Mouse (Mus musculus) megakaryocyte, adult 5-6 weeks (primary cell): ENCODE measurements at regions not wholly inside any gene's neighbourhood (a gene's known extent, or its start where the extent isn't known, plus 50 kb on each side); places are given as distances from the start of the nearest gene placed in this dataset.
A peak's percentile ranks its signal among the peaks of the same experiment; 100 is the strongest.

Source experiments
- ATAC-seq: 2 replicates; pipeline ENCODE4 v1.8.0; 2016; ENCODE audit warnings: mild to moderate bottlenecking, inconsistent platforms; ENCODE audit not compliant: poor library complexity, severe bottlenecking

DNA sequence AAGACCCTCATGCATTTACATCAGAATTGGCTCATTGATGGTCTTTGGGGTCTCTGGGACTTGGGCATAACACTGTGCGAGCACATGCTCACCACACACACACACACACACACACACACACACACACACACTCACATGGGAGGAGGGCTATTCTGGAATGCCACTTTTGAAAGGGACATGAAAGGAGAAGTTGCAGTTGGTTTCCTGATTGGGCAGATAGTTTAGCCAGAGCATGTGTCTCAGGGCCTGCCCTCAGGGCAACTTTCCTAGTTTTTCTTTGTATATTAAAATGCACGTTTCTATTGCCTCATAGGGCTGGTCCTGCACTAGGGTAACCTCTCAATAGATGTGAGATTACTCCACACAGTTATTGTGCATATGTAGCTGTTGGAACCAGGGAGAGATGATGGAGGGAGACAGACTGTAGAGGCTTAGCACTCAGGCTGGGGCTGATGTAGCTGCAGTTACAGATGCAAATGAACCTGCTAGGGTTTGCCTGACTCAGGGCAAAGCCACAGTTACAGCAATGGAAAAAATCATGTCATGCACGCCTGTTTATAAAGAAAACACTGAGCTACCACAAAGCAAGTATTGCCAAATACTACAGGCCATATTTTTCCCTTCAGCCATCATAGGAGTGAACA lies 115.3 kb upstream of the Arhgap28 start:
- ATAC-seq = peak; percentile 71

DNA sequence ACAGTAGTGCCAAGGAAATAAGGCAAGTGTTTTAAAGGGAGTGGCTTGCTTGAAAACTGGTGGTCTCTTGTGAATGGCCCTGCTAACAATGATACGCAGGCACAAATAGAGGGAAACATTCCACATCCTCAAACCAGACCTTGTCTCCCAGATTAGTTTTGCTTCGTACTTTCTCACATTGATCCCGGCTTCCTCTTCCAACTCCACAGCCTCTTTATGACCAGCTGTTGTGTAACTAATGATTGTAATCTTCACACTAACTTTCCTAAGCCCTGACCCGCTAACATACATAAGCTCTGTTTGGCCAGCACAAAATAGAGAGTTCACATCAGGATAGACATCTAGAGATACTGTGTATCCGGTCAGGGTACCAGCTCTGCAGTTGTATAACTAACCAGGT lies 116.3 kb upstream of the Arhgap28 start:
- ATAC-seq = peak; percentile 15; the same call in 1 of the 2 replicates

DNA sequence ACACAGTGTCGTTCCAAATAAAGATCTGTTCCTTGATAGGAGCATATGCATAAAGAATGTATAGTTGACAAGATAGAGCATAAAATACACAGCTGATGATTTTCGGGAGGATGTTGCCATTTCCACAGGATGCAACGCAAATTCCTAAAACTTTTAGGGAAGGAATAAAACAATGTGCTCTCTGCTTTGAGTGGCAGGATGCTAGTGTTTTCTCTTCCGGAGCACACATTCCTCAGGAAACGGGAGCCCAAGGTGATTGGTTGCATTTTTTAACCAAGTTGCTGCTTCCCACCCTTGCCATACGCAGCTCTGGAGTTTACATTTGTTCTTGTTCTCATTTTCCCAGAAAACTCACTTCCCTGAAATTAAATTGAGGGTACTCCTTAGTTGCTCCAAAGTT lies 116.8 kb upstream of the Arhgap28 start:
- ATAC-seq = no peak

DNA sequence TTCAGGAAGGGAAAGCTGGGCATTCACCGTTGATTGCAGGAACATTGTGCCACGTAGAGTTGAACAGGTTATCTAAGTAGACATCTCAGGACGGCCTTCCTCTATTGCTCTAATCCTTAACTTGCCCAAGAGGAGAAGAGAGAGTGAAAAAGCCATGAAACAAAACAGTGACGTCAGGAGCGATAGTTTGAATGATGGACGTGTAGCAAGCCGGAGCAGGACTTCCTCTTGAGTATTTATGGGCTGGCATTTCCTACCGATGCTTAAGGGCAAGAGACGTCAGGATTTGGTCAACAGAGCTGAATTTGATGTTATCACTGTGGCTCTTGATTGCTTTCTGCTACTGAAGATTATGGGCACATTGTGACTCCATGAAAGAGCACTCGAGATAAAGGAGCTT lies 130.5 kb upstream of the Arhgap28 start:
- ATAC-seq = peak; percentile 77

DNA sequence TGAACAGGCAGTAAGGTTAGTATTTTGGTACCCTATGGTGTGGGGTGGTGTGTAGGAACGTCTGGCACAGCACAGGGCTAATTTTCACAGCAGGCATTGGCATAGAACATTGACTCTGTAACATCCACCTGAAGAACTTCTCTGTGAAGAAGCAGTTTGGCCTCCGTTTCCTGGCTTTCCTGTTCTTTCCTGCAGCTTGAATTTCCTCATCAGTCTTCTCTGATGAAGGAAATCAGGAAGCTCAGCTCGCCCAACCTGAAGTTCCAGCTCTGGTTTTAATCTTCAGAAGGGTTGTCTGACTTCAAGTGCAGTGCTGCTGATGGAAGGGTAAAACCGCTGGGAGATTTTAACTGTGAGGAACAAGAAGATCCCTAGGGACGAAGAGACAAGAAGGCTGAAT lies 131.5 kb upstream of the Arhgap28 start:
- ATAC-seq = no peak

DNA sequence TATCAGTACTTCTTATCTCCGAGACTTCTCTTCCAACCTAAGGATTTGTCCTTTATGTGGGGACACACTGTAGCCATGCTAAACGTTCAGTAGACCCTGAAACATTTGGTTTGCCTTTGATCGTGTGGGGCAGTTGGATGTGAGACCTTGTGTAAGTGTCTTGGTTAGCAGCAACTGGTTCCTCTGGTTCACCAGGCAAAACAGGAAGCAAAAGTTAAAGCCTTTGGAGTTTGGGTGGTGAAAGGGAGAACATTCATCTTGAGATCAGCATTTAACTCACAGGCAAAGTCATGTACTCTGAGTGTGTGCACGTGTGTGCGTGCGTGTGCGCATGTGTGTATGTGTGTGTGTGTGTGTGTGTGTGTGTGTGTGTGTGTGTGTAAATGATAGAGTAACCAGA lies 130.3 kb upstream of the L3mbtl4 start:
- peak; percentile 88 for ATAC-seq

DNA sequence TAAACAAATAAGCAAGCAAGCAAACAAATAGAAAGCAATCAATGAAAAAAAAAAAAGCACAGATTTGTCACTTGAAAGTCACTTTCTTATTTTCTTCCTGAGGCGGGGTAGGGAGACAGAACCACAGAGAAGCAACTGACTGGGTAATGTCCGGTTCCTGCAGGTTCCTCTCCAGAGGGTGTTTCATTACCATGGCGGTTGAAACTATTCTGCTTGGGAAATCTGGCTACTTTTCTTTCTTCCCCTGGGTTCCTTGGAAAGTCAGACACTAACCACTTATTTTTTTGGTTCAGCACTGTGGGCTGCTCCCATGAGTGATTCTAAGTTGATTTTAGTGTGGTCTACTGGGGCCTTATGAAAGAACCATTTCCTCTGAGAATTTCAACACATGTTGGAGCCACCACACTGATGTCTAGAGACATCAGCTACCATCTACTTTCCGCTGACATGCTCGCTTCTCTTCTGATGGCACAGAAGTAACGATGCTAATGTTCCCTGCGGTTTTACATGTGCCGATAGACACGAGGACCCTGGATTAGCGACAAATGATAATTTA lies 124.3 kb upstream of the L3mbtl4 start:
- peak; percentile 83 for ATAC-seq

DNA sequence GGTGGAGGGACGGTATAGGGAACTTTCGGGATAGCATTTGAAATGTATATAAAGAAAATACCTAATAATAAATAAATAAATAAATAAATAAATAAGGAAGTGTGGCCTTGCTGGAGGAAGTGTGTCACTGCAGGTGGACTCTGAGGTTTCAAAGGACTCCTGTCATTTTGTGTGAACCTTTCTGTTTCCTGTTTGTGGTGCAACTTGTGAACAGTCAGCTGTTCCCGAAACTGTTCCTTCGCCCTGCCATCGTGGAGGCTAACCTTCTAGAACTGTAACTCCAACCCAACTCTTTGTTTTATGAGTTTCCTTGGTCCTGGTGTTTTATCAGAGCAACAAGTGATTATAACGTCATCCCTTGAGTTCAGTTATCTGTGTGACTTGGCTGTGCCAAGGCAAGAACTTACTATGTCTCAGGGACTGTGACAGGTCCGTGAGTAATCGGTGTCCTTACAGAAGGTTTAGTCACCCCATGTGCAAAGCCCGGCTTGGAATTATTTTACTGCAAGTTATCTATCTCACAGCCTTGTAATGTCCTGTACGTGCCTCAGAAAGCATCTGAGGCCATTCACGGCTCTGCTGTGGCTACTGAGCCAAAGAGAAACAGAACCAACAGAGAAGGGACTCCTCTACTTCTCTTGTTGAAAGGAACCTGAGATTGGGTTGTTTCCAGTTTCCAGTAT lies 121.0 kb upstream of the L3mbtl4 start:
- ATAC-seq = peak; percentile 68

DNA sequence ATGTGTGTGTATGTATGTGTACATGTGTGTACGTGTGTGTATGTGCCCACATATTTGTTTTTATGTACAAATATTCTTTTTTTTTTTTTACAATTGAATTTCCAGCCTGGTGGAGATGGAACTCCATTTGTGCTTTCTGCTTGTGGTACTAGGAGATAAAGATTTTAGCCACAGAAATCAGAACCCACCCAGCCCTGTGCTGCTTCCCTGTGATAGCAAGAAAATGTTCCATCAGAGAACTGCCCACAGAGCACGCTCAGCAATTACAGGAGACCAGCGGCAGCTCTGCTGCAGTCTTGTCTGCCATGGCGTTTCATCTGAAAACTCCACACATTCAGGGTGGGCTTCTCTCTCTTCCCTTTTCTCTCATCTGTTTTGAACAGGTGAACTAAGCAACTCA lies 118.7 kb upstream of the L3mbtl4 start:
- no peak for ATAC-seq

DNA sequence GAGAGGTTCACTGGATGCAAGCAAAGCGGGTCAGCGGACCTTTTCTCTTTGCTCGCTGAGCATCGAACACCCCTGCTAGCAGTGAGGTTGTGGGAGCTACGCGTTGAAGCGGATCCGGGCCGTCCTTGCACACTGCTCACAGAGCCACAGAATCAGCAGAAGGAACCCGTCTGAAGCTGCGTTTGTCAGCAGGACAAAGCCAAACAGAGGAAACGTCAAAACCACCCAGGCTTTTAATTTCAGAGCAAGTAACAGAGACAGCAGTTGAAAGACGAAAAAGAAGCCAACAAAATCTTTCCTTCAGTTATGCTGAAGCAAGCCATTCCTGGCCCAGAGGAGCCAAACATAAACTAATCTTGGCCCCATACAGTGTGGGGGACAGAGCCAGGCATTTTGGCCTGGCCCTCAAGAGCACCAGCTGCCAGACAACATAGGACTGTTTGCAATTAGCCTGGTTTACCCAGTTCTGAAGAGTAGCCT lies 115.4 kb upstream of the L3mbtl4 start:
- no peak for ATAC-seq

DNA sequence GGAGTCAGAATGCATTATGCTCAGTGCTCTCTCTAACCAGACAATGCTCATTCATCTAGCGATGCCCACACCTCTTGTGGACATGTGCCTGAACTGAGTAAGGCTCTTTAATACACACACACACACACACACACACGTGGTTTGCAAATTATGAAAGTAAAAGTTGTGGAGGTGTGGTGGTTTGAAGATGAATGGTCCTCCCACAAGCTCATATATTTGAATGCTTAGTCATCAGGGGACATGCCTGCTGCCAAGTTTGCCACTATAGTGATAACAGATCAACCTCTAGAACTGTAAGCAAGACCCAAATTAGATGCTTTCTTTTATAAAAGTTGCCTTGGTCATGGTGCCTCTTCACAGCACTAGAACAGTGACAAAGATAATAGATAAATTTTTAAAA lies 112.5 kb upstream of the L3mbtl4 start:
- no peak for ATAC-seq

DNA sequence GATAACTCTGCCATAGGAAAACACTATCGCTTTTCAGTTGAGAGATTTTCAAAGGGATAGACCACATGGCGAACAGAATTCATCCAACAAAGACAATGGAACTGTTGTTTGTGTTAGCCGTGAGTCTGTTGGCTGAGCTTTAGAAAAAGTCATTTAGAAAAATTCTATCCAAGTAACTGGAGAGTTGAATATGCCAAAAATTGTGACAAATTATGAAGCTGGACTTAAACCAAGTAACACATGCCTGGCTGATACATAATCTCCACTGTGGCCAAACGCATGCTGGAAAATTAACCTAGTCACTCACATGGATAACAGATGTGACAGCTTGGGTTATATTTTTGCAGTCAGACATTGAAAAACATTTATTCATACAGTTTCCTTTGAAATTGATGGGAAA lies 110.1 kb upstream of the L3mbtl4 start:
- ATAC-seq = no peak

DNA sequence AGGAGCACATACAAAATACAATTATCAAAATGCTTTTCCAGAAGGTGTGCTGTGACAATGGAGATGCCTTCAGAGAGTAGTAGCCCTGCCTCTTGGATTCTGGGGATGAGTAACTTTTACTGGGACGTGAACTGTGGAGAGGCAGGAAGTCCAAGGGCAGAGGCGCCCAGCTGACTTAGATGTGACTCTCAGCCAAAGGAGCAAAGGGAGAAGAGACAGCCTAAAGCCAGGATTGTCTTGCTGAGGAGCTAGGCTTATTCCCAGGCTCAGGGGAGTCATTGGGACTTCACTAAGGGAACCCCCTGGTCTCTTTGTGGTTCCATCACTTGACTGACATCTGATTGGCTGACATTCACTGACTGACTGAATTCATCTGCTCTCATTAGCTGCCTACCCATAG lies 108.9 kb upstream of the L3mbtl4 start:
- ATAC-seq = no peak

DNA sequence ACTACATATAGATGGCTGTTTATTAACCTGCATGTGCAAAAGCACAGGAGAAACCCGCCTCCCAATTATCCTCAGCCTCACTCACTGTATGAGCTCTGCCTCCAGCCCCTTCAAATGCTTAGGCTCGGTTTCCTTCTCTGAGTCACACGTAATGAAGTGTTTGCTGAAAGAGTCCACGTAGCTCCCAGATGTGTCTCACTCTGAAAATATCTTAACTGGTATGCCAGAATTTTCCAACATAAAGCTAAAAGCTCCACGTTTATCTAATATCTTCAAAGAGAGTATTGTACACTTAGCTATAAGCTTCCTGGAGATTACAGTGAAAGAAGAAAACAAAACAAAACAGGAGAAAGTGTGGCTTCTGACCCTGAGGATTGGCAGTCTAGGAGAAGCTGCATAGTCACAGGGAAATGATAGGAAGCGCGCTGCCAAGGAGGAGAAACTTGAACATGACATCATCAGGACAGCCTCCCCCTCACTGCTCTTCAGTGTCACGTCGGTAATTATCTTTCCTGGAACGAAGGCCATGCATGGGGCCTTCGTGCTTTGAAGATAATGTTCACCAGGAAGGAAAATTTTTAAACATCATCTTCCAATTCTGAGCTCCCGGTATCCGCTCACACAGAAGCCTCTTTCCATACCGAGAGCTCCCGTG lies 108.3 kb upstream of the L3mbtl4 start:
- ATAC-seq = no peak

DNA sequence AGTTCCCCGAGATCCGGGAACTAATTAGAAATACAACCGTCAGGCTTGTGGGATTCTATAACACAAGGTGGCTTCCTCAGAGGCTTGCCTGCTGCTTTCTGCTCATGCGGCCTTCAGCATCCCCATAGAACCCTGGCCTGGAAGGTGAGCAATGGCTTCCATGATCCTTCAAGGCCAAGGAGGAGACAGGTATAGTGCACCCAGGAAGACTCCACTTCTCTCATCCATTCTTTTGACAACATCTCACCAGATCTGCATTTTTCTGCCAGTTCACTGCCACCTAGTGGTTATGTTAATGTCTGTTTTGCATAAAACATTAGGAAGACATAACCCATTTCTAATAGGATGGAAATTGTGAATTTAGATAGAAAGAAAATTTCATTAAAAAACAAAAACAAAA lies 107.2 kb upstream of the L3mbtl4 start:
- peak; percentile 67 for ATAC-seq

DNA sequence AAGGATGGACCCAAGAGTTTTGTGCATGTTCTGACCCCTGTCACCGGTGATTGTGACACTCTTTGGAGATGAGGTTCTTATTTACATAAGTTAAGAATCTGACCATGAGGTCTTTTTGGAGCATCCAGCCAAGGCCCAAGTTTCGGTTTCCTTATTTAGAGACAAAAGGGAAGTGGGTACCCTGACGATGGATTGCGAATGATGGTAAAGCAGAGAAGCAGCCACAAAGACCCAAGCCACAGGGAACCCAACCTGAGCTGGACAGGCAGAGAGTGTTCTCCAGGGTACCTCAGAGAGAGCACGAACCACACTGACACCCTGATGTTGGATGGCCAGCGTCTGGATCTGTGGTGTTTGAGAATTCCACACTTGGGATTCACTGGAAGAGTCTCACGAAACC lies 100.8 kb upstream of the L3mbtl4 start:
- peak; percentile 94 for ATAC-seq

DNA sequence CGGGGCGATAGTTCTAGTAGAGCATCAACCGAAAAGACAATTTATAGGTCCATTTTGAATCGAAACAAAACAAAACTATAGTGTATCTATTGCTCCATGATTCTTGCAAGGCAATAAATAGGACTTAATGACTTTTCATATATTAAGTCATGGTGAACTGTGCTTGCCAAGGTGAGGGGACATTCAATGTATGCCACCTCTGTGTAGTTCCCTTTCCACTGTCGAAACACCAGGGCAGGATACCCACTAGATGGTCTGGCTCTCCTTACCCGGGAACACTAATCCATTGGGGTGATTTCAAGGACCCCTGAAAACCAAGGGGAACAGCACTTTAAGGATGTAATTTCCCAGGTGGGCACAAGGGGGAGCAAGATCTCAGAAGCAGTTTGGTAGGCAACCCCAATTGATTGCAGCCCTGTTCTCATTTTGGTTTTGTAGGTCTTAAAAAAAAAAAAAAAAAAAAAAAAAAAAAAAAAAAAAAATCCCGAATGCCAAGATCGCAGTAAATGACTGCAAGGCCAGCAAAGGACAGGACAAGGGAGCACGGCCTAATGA lies 96.9 kb upstream of the L3mbtl4 start:
- peak; percentile 69 for ATAC-seq

DNA sequence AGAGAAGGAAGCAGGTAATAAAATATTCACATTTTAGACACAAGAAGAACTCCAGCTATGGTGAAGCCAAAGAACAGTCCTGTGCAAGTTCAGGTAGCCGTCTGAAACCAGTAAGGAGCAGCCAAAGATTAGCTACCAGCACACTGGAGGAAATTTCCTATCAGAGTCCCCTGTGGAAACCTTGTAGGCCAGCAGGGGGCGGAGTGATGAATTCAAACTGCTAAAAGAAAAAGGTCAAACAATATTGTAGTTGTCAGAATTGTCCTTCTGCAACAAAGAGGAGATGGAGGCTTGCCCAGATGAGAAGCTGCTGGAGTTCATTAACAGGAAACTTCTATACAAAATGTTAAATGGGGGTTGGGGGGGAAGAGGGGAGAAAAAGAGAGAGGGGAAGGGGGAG lies 95.8 kb upstream of the L3mbtl4 start:
- ATAC-seq = no peak

DNA sequence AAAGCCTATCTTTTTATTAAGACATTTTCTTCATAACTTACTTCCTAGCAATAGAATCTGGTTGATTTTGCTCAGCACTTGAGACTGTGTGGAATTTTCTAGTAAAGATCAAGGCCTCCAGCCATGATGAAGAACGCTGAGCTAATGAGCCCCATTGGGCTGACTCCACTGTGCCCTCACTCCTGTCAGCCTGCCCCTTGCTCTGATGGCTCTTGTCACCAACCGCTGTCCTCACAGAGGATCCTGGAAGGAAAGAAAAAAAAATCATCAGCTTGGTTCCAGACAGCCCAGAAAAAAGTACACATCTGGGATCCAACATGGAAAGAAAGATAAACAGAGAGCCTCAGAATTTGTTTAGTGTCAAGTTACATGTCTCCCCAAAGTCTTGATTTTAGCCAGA lies 88.2 kb upstream of the L3mbtl4 start:
- ATAC-seq = no peak

DNA sequence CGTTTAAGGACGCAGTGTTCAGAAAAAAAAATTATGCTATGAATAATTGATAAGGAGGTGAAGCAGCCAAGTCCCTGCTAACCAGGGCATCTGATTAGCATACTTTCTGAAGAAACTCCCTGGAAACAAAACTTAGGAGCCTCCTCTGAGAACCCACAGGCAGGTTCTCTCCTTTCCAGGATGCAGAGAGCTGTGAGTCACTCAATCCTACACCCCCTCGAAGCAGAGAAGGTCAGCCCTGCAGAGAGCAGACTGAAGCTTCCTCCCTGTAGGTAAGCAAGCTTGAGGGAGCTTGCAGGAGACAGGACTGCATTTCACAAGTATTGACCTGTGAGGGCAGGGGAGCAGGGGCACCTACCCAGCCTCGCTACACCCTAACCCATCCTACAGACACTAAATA lies 83.7 kb upstream of the L3mbtl4 start:
- no peak for ATAC-seq

DNA sequence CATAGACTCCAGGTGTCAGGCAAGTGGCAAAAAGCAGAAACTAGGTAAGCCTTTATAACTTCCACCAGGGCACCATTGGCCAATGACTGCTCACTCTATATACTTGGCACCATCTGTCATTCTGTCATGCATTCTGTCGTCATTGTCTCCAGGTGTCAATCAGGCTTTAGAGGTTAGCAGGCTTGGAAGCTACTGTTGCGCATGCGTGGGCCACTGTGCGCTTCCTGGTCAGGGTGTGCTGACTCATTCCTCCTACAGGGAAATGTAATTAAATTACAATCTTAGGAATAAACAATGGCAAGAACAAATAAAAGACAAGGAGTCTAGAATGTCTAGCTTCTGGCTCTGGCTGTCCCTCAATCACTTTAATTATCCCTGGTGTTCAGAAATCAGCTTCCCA lies 68.1 kb upstream of the L3mbtl4 start:
- ATAC-seq = no peak

DNA sequence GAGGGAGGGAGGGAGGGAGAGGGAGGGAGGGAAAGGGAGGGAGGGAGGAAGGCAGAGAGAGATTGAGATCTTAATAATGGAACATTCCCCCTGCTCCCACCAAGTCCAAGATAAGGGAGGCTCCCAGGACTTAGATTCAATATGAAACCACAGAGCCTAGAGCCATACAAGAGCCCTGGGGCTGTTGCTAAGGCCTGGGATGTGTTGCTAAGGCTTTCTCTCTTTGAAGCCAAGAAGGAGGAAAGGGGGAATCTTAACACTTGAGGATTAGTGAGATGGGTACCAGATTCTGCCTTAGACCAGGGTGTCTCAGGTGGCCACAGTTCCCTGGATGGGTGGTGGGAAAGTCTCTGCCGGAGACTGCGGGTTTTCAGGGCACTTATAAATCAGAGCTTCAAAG lies 64.8 kb upstream of the L3mbtl4 start:
- no peak for ATAC-seq
